Mouse (Mus musculus) neural tube, embryonic 12.5 days (tissue): ENCODE measurements around the gene Gm27235. TPM values are rescaled to one million over a fixed set of nuclear protein-coding genes. Genes with fewer than 3 reads are reported as not detected.
"Not testable (repeated sequence)": the region's sequence is repeated elsewhere in the genome, so short reads cannot be mapped to it uniquely, and the experiment has no call there.

ENCODE experiments used
- ATAC-seq: fragments of 200-750 bp; cut with Nextera tagmentation; 2 replicates; pipeline ENCODE4 v1.8.0; 2017; ENCODE audit warnings: low read depth, mild to moderate bottlenecking, moderate TSS enrichment, moderate library complexity; ENCODE audit not compliant: low FRiP score
- H3K27ac ChIP-seq: fragments of 300-500 bp; sonication (generic); 2 replicates; pipeline ENCODE4 v1.5.1; 2016
- H3K27me3 ChIP-seq: fragments of 300-500 bp; sonication (generic); replicated peaks from 2 replicates; pipeline ENCODE4 v1.6.1; 2016; ENCODE audit warnings: mild to moderate bottlenecking
- H3K36me3 ChIP-seq: fragments of 300-500 bp; sonication (generic); 2 replicates; pipeline ENCODE4 v1.6.1; 2016; ENCODE audit warnings: mild to moderate bottlenecking
- H3K4me1 ChIP-seq: fragments of 300-500 bp; sonication (generic); 2 replicates; pipeline ENCODE4 v1.6.1; 2016
- H3K4me2 ChIP-seq: fragments of 300-500 bp; sonication (generic); replicated peaks from 2 replicates; pipeline ENCODE4 v1.6.1; 2016; ENCODE audit warnings: mild to moderate bottlenecking
- H3K4me3 ChIP-seq: fragments of 300-500 bp; sonication (generic); 2 replicates; pipeline ENCODE4 v1.5.1; 2016
- H3K9ac ChIP-seq: fragments of 300-500 bp; sonication (generic); 2 replicates; pipeline ENCODE4 v1.6.1; 2016; ENCODE audit warnings: mild to moderate bottlenecking
- H3K9me3 ChIP-seq: fragments of 300-500 bp; sonication (generic); 2 replicates; pipeline ENCODE4 v1.6.1; 2016; ENCODE audit warnings: mild to moderate bottlenecking
- WGBS: fragments of 180-500 bp; shearing (Covaris S2); methylation state at CpG from one replicate; pipeline ENCODE4 v1.1.7; 2016; 5-methylcytosine and 5-hydroxymethylcytosine counted together
- polyA plus RNA-seq: library from polyadenylated mRNA; unstranded; fragments of >200 nt; fragmentation: Nextera tagmentation; extraction: Ambion mirVana; gene quantifications from 2 replicates; pipeline ENCODE4 v1.2.1, GENCODE M21; 2016

The Gm27235 gene
- polyA plus RNA-seq: not detected in 2 replicates

GRCm38 (mm10) chr9:35790001-35790400, at the start of gene Gm27235, which contains the start of gene D730048I06Rik:
Gene Gm27235 (minus strand): TSS chr9:35790101.
Gene D730048I06Rik (minus strand): TSS chr9:35790112.
- 92% methylated on average over 3 of the region's 3 CpGs for WGBS
- Histone ChIP-seq H3K9me3 (peaks cover 19% of the 10 kb centered on the region; the same call in 1 of the 2 replicates), H3K27me3 (no peaks in the 10 kb centered on the region)

GRCm38 (mm10) chr9:35817881-35818280, 28.0 kb upstream of the Gm27235 start:
- not testable (repeated sequence) for H3K4me2 ChIP-seq, H3K4me3 ChIP-seq, H3K27me3 ChIP-seq, H3K27ac ChIP-seq, ATAC-seq, H3K36me3 ChIP-seq, H3K4me1 ChIP-seq, H3K9ac ChIP-seq
- peaks cover 20% of the 10 kb centered on the region for H3K9me3 ChIP-seq
- WGBS: 93% methylated on average over 15 of the region's 15 CpGs

More at GRCm38 (mm10) chr9:35790001-35790400, at the start of gene Gm27235, which contains the start of gene D730048I06Rik:
- no peak for ATAC-seq
- Histone ChIP-seq H3K27ac (no peak within 1 kb of the TSS), H3K4me1 (no peaks in the 10 kb centered on the region), H3K4me3 (no peak within 1 kb of the TSS), H3K4me2 (no peak within 1 kb of the TSS), H3K9ac (no peak within 1 kb of the TSS), H3K36me3 (no peaks in the 10 kb centered on the region)

- Histone ChIP-seq H3K9me3 (no peaks in the 10 kb centered on the region; the same call in 1 of the 2 replicates), H3K4me3 (no peak overlapping the region), H3K27me3 (no peaks in the 10 kb centered on the region), H3K36me3 (no peaks in the 10 kb centered on the region), H3K9ac (no peak overlapping the region), H3K4me2 (no peak overlapping the region), H3K27ac (no peak overlapping the region), H3K4me1 (no peaks in the 10 kb centered on the region)
- no peak for ATAC-seq
Observed at GRCm38 (mm10) chr9:35798146-35798545, 8.2 kb upstream of the Gm27235 start.

- no peak within 1 kb of the TSS for H3K27ac ChIP-seq
- no peaks in the 10 kb centered on the region for H3K36me3 ChIP-seq
- H3K9ac ChIP-seq: no peak within 1 kb of the TSS
- no peak for ATAC-seq
- no peak within 1 kb of the TSS for H3K4me3 ChIP-seq
- H3K4me1 ChIP-seq: no peaks in the 10 kb centered on the region
- WGBS: 67% methylated on average over 3 of the region's 3 CpGs
- no peaks in the 10 kb centered on the region for H3K27me3 ChIP-seq
- H3K4me2 ChIP-seq: no peak within 1 kb of the TSS
- H3K9me3 ChIP-seq: peaks cover 7% of the 10 kb centered on the region; the same call in 1 of the 2 replicates
Observed at GRCm38 (mm10) chr9:35778009-35778408, 11.9 kb downstream of the Gm27235 start, which contains the start of gene Gm17727. Gene Gm17727 (minus strand): TSS chr9:35778109.

- no peak for ATAC-seq
- Histone ChIP-seq H3K4me1 (no peaks in the 10 kb centered on the region), H3K4me2 (no peak overlapping the region), H3K27ac (no peak overlapping the region), H3K36me3 (no peaks in the 10 kb centered on the region), H3K27me3 (no peaks in the 10 kb centered on the region), H3K4me3 (no peak overlapping the region), H3K9me3 (no peaks in the 10 kb centered on the region), H3K9ac (no peak overlapping the region)
Observed at GRCm38 (mm10) chr9:35756843-35757242, 33.1 kb downstream of the Gm27235 start.

- H3K27me3 ChIP-seq: no peaks in the 10 kb centered on the region
- H3K27ac ChIP-seq: no peak within 1 kb of the TSS
- no peak within 1 kb of the TSS for H3K4me3 ChIP-seq
- no peak within 1 kb of the TSS for H3K4me2 ChIP-seq
- peaks cover 5% of the 10 kb centered on the region; the same call in 1 of the 2 replicates for H3K9me3 ChIP-seq
- H3K9ac ChIP-seq: no peak within 1 kb of the TSS
- no peak for ATAC-seq
- H3K36me3 ChIP-seq: no peaks in the 10 kb centered on the region
- H3K4me1 ChIP-seq: no peaks in the 10 kb centered on the region
Observed at GRCm38 (mm10) chr9:35740749-35741148, 49.2 kb downstream of the Gm27235 start, which contains the start of gene Gm17677. Gene Gm17677 (plus strand): TSS chr9:35741049.

Other genes with a start within 250 kb of the Gm27235 start
- gene Ddx25, start 231.6 kb downstream of the Gm27235 start, polyA plus RNA-seq: 14.5 and 15.7 TPM in 2 replicates
- 17.2 and 17.6 TPM in 2 replicates for gene Pus3, start 231.5 kb downstream of the Gm27235 start, polyA plus RNA-seq
- 1.5 and 1.7 TPM in 2 replicates for gene Pate2, start 219.8 kb downstream of the Gm27235 start, polyA plus RNA-seq
- 17.8 and 21.3 TPM in 2 replicates for gene Hyls1, start 219.7 kb downstream of the Gm27235 start, polyA plus RNA-seq
- gene Pate4, start 178.2 kb downstream of the Gm27235 start, polyA plus RNA-seq: not detected in 2 replicates
- not detected in 2 replicates for gene Pate3, start 141.9 kb downstream of the Gm27235 start, polyA plus RNA-seq
- 0.11 TPM in 1 of 2 replicates, not detected in the other for gene Pate1, start 102.7 kb downstream of the Gm27235 start, polyA plus RNA-seq
- not detected in 2 replicates for gene Gm17677, start 49.1 kb downstream of the Gm27235 start, polyA plus RNA-seq
- gene Gm17727, start 12.0 kb downstream of the Gm27235 start, polyA plus RNA-seq: not detected in 2 replicates
- gene D730048I06Rik, start within 50 bp of the Gm27235 start, polyA plus RNA-seq: not detected in 2 replicates
- not detected in 2 replicates for gene 9230110F15Rik, start 54.0 kb upstream of the Gm27235 start, polyA plus RNA-seq
- not detected in 2 replicates for gene 9230113P08Rik, start 118.3 kb upstream of the Gm27235 start, polyA plus RNA-seq